Mouse (Mus musculus) MEL (cell line): ENCODE data around the gene Cldnd2.

ENCODE experiments used
- CHD2 ChIP-seq: IDR thresholded peaks from 2 replicates; pipeline ENCODE4 v1.6.1; 2011; ENCODE audit warnings: low read length, improper control_type of control experiment
- CTCF ChIP-seq, 3 experiments: IDR thresholded peaks in 2 of 3; conservative IDR thresholded peaks in 1 of 3; 2 replicates each; pipeline ENCODE4 v1.5.1; 2011 to 2012; ENCODE audit warnings: low read length in 3 of 3, low read depth in 2 of 3, mild to moderate bottlenecking in 2 of 3, improper control_type of control experiment in 1 of 3, inconsistent platforms in 1 of 3, mixed read lengths in 1 of 3, moderate library complexity in 1 of 3; ENCODE audit not compliant: control insufficient read depth in 1 of 3, insufficient read depth in 1 of 3, poor library complexity in 1 of 3, severe bottlenecking in 1 of 3
- EP300 ChIP-seq, 2 experiments: IDR thresholded peaks; 2 replicates each; pipeline ENCODE4 v1.6.1; 2011; ENCODE audit warnings: improper control_type of control experiment in 2 of 2, low read length in 2 of 2, low read depth in 1 of 2, mild to moderate bottlenecking in 1 of 2
- MAX ChIP-seq: IDR thresholded peaks from 2 replicates; pipeline ENCODE4 v1.6.1; 2011; ENCODE audit warnings: low read length, improper control_type of control experiment
- POLR2A ChIP-seq, 2 experiments: IDR thresholded peaks; 2 replicates each; pipeline ENCODE4 v1.6.1; 2011 to 2012; ENCODE audit warnings: low read length in 2 of 2, mild to moderate bottlenecking in 2 of 2, control low read depth in 1 of 2, improper control_type of control experiment in 1 of 2, low read depth in 1 of 2, moderate library complexity in 1 of 2; ENCODE audit not compliant: control insufficient read depth in 1 of 2, insufficient read depth in 1 of 2, poor library complexity in 1 of 2
- POLR2AphosphoS5 ChIP-seq: IDR thresholded peaks from 2 replicates; pipeline ENCODE4 v1.6.1; 2012; ENCODE audit warnings: low read depth, borderline replicate concordance, mild to moderate bottlenecking, inconsistent platforms, low read length, moderate library complexity, mixed read lengths
- TAL1 ChIP-seq: IDR thresholded peaks from 2 replicates; pipeline ENCODE4 v1.6.1; 2012; ENCODE audit warnings: mild to moderate bottlenecking, inconsistent platforms, low read length, moderate library complexity, mixed read lengths
- USF1 ChIP-seq: IDR thresholded peaks from 2 replicates; pipeline ENCODE4 v1.6.1; 2014; ENCODE audit warnings: low read depth, mild to moderate bottlenecking, inconsistent platforms, low read length, improper control_type of control experiment, moderate library complexity
- USF2 ChIP-seq, 2 experiments: IDR thresholded peaks; 2 replicates each; pipeline ENCODE4 v1.6.1; 2011 to 2012; ENCODE audit warnings: improper control_type of control experiment in 2 of 2, low read length in 2 of 2, borderline replicate concordance in 1 of 2, inconsistent platforms in 1 of 2, low read depth in 1 of 2, mild to moderate bottlenecking in 1 of 2; ENCODE audit not compliant: insufficient read depth in 1 of 2

DNA sequence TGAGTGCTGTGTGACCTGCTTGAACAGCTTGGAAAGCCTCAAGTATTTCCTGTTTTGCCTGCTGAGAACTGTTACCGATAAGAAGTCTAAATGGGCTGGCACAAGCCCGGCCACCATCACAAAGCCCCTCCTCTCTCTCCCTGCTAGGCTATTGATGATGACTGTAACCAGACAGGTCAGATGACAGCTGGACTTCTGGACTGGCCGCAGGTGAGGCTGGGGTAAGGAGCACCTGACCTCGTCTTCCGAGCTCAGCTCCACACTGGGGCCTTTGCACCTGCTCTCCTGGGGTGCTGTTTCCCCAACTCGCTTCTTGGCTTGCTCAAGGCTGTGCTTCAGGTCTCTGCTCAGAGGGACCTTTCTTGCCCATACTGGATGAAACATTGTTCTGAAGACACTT is 13.8 kb downstream of the Cldnd2 start:
- TF ChIP-seq CTCF (IDR thresholded peaks at IDR 0.05 in 2 of 3, conservative IDR thresholded peaks at IDR 0.05 in 1 of 3; ENCODE audit: control insufficient read depth in 1 of 3, insufficient read depth in 1 of 3, low read depth in 2 of 3, low read length in 3 of 3, poor library complexity in 1 of 3, severe bottlenecking in 1 of 3) (no peak), POLR2A (IDR thresholded peaks at IDR 0.05; ENCODE audit: control insufficient read depth in 1 of 2, insufficient read depth in 1 of 2, low read depth in 1 of 2, low read length in 2 of 2, poor library complexity in 1 of 2) (no peak), MAX (no peak), CHD2 (no peak), USF1 (no peak), USF2 (IDR thresholded peaks at IDR 0.05; ENCODE audit: borderline replicate concordance in 1 of 2, insufficient read depth in 1 of 2, low read depth in 1 of 2, low read length in 2 of 2) (no peak), POLR2AphosphoS5 (no peak), TAL1 (no peak), EP300 (IDR thresholded peaks at IDR 0.05; ENCODE audit: low read depth in 1 of 2, low read length in 2 of 2) (no peak)
